Mouse (Mus musculus) brain, adult 2 months (tissue): ENCODE measurements at regions not wholly inside any gene's neighbourhood (a gene's known extent, or its start where the extent isn't known, plus 50 kb on each side); places are given as distances from the start of the nearest gene placed in this dataset.
"Not testable (repeated sequence)": the region's sequence is repeated elsewhere in the genome, so short reads cannot be mapped to it uniquely, and the experiment has no call there.

Experiments
- DNase-seq: peaks from one replicate; pipeline ENCODE4 v3.0.0; 2011; ENCODE audit warnings: low read depth, low spot score

DNA sequence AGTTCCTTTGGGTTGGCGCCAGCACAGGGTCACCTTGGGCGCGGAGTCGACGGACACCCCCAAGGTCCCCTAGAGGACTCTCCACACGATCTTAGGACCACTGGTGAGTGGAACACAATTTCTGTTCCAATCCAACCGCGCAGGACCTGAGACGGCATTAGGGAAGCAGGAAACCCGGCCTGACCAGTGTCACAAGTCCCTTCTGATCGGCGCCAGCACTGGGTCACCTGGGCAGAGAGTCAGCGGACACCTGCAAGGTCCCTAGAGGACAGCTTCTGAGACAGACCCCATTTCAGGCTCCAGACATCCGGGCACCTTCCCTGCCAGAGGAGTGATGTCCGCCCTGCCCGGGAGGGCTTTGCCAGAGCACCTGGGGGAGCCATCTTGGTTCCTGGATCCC is 74.2 kb upstream of the Cdh13 start:
- not testable (repeated sequence) for DNase-seq

DNA sequence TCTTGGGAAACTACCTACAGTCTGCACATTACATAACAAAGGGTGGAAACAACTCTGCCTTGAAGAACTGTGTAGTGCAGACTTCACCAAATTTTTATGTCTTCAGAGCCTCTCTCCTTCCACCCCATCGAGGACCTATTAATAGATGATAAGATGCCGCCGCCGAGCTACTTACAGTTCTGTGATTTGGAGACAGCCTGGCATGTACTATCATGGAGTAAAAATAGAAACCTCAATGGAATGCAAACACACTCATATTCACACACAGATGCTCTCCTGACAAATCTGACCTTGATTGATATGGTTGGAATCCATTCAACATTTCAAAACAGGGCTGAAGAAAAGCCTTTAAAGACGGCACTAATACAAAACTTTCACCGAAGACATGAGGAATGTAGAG is 92.7 kb upstream of the Cdh13 start:
- DNase-seq = peak; percentile 52

DNA sequence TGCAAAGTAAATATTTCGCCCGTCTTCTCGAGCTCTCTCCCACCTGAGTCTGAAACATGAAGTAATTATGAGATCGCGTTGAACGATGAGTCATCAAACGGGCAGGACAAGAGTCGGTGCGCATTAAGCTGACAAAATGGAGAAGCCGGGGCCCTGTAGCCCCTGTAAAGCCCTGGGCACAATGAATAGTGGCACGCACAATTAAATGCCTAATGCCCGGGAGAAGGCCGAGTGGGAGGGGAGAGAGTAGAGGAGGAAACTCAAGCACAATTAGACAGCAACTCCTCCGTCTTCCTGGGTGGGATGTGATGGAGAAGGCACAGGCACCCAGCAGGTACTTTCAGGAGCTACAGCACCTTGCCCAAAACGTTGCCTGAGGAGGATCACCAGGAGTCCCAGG is 94.3 kb upstream of the Cdh13 start:
- no peak for DNase-seq

DNA sequence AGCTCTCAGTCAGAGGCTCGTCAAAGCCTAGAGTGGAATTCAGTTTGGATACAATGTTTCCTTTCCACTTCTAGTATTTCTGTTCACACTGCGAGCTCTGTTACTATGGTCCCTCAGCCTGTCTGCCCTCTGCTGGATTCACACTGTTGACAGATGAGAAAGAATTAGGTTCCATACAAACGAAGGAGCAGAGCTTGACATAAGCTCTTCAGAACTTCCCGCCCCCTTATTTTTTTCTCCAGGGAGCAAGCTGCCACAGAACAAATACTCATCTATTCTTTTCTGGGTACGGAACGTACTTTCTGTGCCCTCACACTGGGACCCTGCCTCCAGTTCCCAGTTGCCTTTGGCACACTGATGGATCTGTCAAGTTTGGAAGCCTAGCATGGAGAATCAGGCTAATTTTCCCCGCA is 114.5 kb upstream of the Cdh13 start:
- peak; percentile 63 for DNase-seq

DNA sequence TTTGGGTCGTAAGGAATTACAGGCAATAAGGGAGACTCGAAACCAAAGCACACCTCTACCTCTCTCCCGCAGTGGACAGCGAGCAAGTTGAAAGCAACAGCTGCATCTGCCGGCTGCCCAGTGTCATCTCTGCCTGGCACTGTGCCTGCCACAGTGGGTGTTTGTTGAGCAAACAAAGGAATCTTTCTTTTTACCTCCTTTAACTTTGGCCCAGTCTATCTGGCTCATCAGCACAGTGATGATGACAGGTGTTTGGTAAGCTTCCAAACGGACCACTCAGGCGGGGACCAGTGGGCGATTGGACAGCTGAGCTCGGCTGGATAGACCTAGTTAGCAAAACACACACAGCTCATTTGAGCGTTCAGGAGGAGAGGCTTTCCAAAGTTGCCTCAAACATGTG is 121.4 kb upstream of the Cdh13 start:
- peak; percentile 73 for DNase-seq

DNA sequence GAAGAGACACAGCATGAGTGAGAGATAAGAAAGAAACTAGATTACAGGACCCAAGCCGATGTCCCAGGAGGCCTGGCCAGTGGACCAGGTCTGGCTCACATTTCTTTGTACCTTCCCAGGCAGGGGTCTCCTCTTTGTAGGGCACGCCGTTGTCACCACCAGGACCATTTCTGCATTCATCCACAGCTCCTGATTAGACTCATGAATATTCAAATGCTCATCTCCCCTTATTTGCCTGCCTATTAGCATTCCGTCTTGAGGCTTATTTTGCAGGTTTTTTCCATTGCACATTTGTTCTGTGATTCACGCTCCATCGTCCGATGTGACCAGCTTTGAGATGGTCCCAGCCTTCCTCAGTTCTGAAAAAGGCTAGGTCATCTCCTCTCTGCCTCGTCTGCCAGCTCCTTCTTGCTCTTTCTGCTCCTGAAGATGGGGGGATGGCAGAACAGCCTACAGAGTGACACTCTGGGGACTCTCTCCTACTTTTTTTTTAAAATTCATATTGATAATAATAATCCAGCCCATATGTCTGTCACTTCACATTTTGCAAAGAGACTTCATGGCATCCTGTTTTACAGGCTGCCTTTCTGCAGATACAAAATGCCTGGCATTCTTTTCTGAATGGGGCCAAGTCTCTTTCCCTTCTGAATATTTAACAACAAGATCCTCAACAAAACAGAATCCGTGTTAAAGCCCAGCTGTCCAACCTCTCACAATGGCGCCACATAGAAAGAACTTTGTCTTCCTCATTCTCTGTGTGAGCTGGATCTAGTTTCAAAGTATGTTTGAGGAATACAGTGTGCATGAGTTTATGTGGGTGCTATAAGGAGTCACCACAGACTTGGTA is 136.0 kb upstream of the Cdh13 start:
- DNase-seq = peak; percentile 37

DNA sequence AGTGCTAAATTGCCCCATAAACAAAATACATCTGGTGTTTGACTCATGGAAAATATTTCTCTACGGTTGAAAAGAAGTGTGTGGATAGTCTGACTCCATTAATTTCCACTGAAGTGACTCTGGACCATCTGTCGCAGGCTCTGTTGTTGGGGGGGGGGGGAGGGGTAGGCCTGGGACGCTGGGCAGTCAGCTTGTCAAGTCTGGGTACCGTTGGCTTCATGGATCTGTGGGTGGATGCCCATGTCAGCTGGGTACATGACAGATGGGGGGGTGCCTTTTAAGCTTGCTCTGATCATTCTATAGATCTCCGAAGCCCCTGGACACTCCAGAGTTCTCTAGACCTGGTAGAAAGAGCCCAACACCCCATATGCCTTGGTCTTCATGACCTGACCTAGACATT is 139.0 kb upstream of the Cdh13 start:
- DNase-seq = no peak

DNA sequence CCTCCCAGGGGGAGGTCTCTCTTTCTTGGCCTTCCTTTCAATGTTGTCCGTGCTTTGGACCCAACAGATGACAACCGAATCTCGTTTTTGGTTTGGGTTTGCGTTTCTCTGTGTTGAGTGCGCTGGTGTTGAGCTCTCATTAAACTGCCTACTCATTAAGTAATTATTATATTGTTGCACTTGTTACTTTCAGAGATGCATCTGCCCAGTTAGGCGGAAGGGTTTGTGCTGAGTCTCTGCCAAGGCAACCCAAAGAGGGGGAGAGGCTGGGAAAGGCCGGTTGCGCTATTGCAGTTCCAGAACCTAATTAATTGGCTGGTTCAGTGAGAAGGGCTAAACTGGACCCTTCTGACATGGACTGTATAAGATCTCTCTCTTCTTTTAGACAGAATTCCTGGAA is 141.2 kb upstream of the Cdh13 start:
- DNase-seq = no peak

DNA sequence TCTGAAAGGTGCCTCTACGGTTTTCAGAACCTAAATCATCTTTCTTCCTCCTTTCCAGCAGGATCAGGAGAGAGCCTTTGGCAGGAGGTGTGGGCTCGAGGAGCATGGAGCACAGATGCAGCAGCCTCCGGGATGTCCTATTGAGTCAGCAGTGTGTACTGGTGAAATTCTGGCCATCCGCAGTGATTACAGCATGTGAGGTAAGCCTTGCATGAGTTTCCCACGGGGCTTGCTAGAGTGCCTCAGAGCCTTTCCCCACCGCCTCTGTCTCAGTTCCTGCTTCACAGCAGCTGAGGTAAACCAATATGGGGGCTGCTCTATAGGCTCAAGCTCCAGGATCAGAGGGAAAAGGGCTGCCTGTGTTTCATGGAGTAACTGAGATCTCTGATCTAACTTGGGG is 143.6 kb upstream of the Cdh13 start:
- DNase-seq = no peak

DNA sequence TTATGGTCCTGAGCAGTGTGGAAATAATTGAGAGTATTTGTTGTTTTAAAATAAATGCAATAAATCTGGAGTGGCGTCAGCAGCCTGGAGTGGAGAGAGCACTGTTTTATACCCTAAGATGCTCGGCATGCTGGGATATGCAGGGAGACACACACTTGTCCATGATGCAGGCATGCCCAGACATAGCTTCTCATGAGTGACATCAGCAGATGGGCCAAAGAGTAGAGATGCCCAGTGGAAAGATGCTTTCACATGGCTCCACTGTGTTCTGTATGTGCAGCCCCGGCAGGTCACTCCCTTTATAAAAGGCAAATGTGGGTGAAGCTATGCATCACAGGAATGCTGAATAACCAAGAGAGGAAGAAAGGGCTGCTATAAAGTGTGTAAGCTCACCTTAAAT is 145.7 kb upstream of the Cdh13 start:
- no peak for DNase-seq

DNA sequence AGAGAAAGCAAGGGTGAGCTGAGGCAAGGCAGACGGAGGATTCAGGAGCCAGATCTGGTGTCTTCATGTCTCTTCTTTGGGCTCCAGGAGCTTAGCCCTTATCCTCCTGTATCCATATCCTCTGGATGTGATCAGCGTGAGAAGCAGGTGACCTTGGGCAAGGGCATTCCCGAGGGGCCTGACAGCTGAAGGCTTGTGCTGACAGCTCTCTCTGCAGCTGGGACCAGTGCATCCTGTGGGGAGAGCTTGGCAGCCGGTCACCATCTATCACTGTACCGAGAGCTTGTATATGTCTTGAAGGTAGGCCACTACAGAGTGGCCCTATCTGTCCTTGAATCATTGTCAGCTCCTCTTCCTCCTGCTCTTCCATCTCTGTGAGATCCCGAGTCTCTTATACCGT is 158.5 kb upstream of the Cdh13 start:
- DNase-seq = no peak

DNA sequence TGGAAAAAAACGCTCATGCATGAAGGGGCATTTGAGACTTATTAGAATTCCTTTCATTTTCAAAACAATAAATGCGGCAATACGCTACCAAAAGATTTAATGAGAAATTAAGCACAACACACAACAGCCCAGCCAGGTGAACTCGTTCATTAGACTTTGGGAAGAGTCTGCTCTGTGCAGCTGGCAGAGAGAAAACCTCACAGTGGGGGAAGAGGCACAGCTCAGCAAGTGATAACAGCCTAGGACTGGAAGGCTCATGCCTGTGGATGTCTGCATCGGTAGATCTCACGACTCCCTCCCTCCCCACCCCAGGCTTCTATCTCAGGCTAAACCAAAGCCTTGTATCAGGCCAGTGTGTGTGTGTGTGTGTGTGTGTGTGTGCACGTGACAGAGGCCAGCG is 169.3 kb upstream of the Cdh13 start:
- DNase-seq = peak; percentile 28

DNA sequence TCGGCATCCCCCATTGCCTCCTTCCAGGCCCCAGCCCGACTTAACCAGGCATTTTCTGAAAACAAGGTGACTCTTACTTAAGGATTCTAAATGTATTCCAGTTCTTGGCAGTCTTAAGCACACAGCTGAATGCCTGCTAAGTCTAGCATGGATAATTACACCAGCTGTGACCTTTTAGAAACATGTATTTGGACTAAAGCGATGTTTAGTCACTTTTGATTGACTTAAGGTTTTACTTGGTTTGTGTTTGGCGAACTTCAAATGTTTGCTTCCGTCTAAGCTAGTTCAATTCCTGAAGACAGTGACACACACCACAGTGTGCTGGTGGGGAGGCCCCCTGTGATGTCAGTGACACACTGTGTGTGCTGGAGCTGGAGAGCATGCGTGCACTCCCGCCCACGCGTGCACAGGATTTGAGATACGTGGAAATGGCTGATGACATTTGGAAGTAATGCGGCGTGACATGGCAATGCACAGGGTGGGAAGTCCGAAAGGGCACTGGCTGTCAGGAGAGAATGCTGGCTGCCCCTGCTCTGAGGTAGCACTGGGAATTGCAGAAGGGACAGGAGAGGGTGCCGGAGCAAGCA is 179.0 kb upstream of the Cdh13 start:
- DNase-seq = peak; percentile 45

DNA sequence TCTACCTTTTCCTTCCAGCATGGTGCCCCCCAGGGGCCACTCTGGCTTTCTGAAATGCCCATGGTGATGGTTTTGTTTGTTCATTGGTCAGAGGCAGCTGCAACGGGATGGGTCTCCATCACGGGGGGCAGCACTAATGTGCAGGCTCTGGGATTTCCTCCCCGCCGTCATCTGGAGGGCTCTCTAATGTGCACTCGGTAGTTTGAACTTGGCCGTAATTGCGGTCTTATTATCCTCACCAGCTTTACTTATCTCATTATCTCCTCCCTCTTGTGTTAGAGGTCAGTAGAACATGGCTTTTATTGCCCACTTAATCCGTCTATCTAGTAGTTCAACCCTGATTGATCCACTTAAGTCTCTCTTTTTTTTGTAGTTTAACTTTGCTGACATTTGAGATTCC is 182.2 kb upstream of the Cdh13 start:
- DNase-seq = no peak

DNA sequence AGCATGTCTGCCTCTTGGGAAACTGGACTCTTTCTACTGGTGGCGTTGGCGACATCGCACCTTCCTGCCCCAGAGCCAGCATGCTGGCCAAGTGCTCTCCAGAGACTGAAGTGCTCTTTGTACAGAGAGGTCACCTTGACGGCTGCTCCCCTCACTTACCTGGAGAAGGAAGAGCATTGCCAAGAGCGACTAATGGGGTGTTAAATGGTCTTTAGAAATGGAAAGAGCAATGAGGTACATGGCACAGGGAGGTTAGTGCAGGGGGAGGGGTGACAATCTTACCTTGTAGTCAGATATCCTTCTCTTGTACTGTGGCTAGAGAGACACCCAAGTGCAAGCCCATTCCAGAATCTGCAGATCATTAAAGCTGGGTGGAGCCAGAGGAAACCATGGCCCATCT is 220.8 kb upstream of the Cdh13 start:
- no peak for DNase-seq

DNA sequence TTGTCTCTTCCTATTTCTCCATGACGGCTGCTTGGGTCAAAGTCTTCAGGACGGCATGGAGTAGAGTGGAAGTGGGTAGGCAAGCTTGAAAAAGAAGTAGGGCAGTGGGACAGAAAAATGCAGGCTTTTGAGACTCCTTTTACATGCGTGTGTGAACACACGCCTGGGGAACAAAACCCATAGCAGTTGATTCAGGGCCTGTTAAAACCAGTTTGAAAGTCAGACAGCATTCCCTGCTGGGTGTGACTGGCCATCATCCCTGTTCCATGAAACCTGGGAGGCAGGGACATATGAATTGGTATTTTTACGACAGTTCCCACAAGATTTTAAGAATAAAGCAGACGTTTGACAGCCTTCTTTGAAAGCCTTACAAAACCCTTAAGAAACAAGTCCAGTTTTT is 226.8 kb upstream of the Cdh13 start:
- no peak for DNase-seq

DNA sequence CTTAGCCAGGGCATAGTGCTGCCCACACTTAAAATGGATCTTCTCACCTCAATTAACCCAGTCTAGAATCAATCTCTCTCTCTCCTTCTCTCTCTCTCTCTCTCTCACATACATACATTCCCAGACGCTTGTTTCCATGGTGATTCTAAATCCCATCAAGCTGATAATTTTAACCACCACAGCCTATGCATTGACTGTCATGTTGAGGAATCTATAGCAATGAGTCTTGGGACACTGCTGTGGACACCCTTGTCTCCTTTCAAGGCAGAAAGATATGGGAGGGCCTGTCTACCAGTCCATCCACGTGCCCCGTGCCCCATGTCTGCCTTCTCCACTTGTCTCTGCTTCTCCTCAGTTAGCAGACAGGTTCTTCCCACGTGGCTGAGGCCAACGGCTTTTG is 228.0 kb upstream of the Cdh13 start:
- peak; percentile 16 for DNase-seq

DNA sequence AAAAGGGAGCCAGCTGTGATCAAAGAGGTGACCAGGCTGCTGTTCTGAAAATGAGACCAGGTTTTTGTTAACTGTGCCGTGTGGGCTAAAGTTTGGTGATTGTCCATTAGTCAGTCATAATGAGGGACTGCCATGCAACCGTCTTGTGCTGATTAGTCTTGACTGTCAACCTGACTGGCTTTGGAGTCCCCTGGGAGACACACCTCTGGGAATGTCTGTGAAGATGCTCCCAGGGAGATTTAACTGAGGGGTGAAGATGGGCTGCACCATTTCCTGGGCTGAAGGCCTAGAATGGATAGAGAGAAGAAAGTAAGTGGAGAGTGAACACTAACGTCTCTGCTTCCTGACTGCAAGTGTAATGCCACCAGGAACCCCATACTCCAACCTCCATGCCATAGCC is 233.1 kb upstream of the Cdh13 start:
- no peak for DNase-seq

DNA sequence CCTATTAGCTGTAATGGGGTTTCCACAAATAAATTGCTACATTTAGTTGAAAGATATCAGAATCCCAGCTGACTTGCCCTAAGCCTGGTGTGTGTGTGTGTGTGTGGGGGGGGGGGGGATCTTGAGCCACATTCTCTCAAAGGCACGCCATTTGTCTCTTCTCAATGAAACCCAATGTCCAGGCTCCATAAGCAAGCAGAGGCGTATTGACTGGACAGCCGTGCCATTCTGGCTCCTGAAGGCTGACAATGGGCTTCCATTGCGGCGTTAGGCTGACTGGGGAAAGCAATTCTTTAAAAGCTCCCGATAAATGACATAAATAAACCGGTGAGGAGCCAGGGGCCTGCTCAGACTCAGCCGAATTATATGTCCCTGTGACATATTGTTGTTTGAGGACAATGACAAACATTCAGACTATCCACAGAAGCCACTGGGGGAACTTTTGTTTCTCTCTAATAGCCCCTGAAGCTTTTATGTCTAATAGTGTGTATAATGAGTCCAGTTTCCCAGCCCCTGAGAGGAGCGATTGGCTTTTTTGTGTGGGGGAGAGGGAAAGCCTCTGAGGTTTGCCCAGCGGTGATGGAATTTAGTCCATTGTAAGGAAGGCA is 240.6 kb upstream of the Mphosph6 start:
- DNase-seq = no peak

DNA sequence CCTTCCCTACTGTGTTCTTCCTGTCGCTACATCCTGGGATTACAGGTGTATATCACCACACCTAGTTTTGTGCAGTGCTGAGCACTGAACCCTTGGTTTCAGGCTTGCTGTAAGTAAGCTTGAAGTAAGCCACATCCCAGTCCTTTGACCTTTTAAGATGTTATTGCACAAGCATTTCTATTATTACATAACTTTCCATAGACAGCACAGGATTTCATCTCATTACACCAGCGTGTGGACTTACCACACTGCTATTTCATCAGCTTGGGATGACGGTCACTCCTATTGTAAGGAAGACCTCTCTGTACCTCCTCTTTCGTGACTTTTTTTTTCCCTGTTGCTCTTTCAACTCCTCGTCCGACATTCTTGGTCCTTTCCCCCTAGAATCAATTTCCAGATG is 239.5 kb upstream of the Mphosph6 start:
- DNase-seq = no peak

DNA sequence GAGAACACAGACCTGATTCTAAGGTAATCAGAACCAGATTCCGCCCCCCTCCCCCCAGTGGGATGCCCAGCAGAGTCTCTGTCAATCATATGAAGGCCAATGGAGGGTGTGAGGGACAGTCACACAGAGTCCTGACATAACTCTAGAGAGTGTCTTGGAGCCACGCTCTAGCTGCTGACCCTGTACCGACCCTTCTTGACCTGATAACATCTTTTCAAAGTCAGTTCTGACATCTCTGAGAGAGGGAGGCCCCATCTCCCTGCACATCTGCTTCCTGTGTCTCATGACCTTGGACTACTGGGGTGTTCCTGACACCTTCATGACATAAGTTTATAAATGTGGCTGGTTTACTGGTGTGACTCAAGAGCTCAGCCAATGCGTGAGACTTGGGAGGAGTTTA is 236.1 kb upstream of the Mphosph6 start:
- DNase-seq = no peak

DNA sequence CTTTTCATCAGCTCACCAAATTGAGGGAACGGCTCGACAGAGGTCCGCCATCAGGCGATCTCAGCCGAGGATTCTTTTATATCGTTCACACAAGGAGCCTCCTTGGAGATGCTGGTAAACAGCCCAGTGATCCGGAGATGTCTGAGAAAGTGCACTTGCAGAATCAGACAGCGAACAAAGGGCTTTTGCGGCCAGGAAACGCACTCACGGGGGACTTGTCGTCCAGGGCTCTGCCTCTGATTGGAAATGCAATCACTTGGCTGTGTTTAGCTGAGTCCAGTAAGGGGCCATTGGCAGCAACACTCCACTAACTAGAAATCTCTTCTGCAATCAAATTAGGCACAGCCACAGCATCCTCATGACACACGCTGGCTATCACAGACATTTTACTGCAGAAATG is 232.3 kb upstream of the Mphosph6 start:
- DNase-seq = peak; percentile 34

DNA sequence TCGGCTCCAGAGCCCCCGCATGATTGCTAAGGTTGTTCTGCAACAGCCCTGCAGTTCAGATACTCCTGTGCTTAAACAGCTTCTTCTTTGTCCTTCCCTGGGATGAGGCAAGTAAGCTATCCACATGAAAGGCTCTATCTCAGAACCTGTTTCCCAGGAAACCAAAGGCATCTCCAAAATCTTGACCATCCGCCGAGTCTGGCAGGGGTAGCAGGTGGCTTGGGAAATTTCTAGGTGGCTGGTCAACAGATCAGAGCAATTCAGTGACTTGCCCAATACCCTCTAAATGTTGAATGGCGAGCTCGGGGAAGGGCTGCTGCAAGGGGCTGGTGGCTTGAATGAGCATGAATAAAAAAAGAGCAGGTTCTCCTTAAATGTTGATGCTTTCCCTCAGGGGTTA is 229.7 kb upstream of the Mphosph6 start:
- no peak for DNase-seq
